Mouse (Mus musculus): ENCODE measurements around the gene Cnot1. TPM values are rescaled to one million over a fixed set of nuclear protein-coding genes. Genes with fewer than 3 reads are reported as not detected.
"Not testable (repeated sequence)": the region's sequence is repeated elsewhere in the genome, so short reads cannot be mapped to it uniquely, and the experiment has no call there.

Gene Cnot1
- polyA plus RNA-seq, 1 experiment: 40.6 TPM

DNA sequence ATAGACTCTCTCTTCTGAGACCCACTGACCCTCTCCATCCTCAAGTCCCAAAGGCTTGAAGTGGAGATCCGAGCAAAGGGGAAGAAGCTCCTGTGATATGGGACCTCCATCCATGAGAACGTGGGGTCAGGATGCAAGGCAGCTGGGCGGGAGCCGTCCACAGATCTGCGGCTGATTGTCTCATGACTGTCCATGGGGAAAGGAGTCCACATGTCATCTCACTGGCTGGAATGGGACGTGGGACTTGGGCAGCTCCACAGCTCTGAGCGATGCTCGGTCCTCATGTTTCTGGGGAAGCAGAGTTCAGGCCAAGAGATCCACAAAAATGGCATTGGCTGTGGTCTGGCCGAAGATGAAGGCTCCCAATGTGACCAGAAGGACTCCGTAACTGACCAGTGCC lies 30.0 kb upstream of the Cnot1 start:
- no peak overlapping the region for H3K4me3 ChIP-seq (ENCODE audit: insufficient read depth, poor library complexity, severe bottlenecking)
- no peaks in the 10 kb centered on the region for H3K27me3 ChIP-seq (ENCODE audit: control insufficient read depth, insufficient read depth, insufficient read length)
- H3ac ChIP-seq (ENCODE audit: control insufficient read depth, insufficient read length, low read depth): no peak overlapping the region
- H3K79me2 ChIP-seq (ENCODE audit: control insufficient read depth, insufficient read depth): no peaks in the 10 kb centered on the region
- H3K79me3 ChIP-seq (ENCODE audit: low read depth): no peaks in the 10 kb centered on the region
- TF ChIP-seq MAX (IDR thresholded peaks at IDR 0.05): no peak
- TF ChIP-seq MYOD1 (IDR thresholded peaks at IDR 0.05; ENCODE audit: control insufficient read depth, insufficient read length, low read depth): no peak
- TF ChIP-seq FOSL1 (IDR thresholded peaks at IDR 0.05; ENCODE audit: insufficient read depth, low read length, poor library complexity, severe bottlenecking): no peak
- no peak for TF ChIP-seq CTCF (IDR thresholded peaks at IDR 0.05; ENCODE audit: control insufficient read depth, insufficient read depth, insufficient read length)
- TF ChIP-seq MYOG (IDR thresholded peaks at IDR 0.05; ENCODE audit: control insufficient read depth, extremely low read depth, insufficient read length): no peak
- TF ChIP-seq CEBPB (IDR thresholded peaks at IDR 0.05; ENCODE audit: low read depth): no peak
- TF ChIP-seq USF1 (IDR thresholded peaks at IDR 0.05; ENCODE audit: low read depth): no peak
- H3K36me3 ChIP-seq (ENCODE audit: control insufficient read depth, insufficient read depth): peaks cover 15% of the 10 kb centered on the region

GRCm38 (mm10) chr8:95835891-95836290 lies 28.6 kb upstream of the Cnot1 start:
- no peaks in the 10 kb centered on the region for H3K79me3 ChIP-seq (ENCODE audit: low read depth)
- H3K4me3 ChIP-seq (ENCODE audit: insufficient read depth, poor library complexity, severe bottlenecking): no peak overlapping the region
- TF ChIP-seq FOSL1 (IDR thresholded peaks at IDR 0.05; ENCODE audit: insufficient read depth, low read length, poor library complexity, severe bottlenecking): no peak
- no peak for TF ChIP-seq CTCF (IDR thresholded peaks at IDR 0.05; ENCODE audit: control insufficient read depth, insufficient read depth, insufficient read length)
- TF ChIP-seq MAX (IDR thresholded peaks at IDR 0.05): no peak
- TF ChIP-seq MYOD1 (IDR thresholded peaks at IDR 0.05; ENCODE audit: control insufficient read depth, insufficient read length, low read depth): no peak
- no peak for TF ChIP-seq MYOG (IDR thresholded peaks at IDR 0.05; ENCODE audit: control insufficient read depth, extremely low read depth, insufficient read length)
- TF ChIP-seq USF1 (IDR thresholded peaks at IDR 0.05; ENCODE audit: low read depth): no peak
- no peak for TF ChIP-seq CEBPB (IDR thresholded peaks at IDR 0.05; ENCODE audit: low read depth)
- no peaks in the 10 kb centered on the region for H3K79me2 ChIP-seq (ENCODE audit: control insufficient read depth, insufficient read depth)
- peaks cover 15% of the 10 kb centered on the region for H3K36me3 ChIP-seq (ENCODE audit: control insufficient read depth, insufficient read depth)
- H3ac ChIP-seq (ENCODE audit: control insufficient read depth, insufficient read length, low read depth): no peak overlapping the region
- no peaks in the 10 kb centered on the region for H3K27me3 ChIP-seq (ENCODE audit: control insufficient read depth, insufficient read depth, insufficient read length)

- H3K79me2 ChIP-seq (ENCODE audit: control insufficient read depth, insufficient read depth): no peaks in the 10 kb centered on the region
- H3K27me3 ChIP-seq (ENCODE audit: control insufficient read depth, insufficient read depth, insufficient read length): peaks cover 4% of the 10 kb centered on the region
- no peaks in the 10 kb centered on the region for H3K79me3 ChIP-seq (ENCODE audit: low read depth)
- H3K4me3 ChIP-seq (ENCODE audit: insufficient read depth, poor library complexity, severe bottlenecking): no peak overlapping the region
- TF ChIP-seq USF1 (IDR thresholded peaks at IDR 0.05; ENCODE audit: low read depth) (no peak), MYOG (IDR thresholded peaks at IDR 0.05; ENCODE audit: control insufficient read depth, extremely low read depth, insufficient read length) (no peak), CEBPB (IDR thresholded peaks at IDR 0.05; ENCODE audit: low read depth) (no peak), MAX (IDR thresholded peaks at IDR 0.05) (no peak), CTCF (IDR thresholded peaks at IDR 0.05; ENCODE audit: control insufficient read depth, insufficient read depth, insufficient read length) (no peak), MYOD1 (IDR thresholded peaks at IDR 0.05; ENCODE audit: control insufficient read depth, insufficient read length, low read depth) (no peak), FOSL1 (IDR thresholded peaks at IDR 0.05; ENCODE audit: insufficient read depth, low read length, poor library complexity, severe bottlenecking) (no peak)
- H3ac ChIP-seq (ENCODE audit: control insufficient read depth, insufficient read length, low read depth): no peak overlapping the region
- peaks cover 3% of the 10 kb centered on the region for H3K36me3 ChIP-seq (ENCODE audit: control insufficient read depth, insufficient read depth)
Observed at GRCm38 (mm10) chr8:95833435-95833984, 26.2 kb upstream of the Cnot1 start.

DNA sequence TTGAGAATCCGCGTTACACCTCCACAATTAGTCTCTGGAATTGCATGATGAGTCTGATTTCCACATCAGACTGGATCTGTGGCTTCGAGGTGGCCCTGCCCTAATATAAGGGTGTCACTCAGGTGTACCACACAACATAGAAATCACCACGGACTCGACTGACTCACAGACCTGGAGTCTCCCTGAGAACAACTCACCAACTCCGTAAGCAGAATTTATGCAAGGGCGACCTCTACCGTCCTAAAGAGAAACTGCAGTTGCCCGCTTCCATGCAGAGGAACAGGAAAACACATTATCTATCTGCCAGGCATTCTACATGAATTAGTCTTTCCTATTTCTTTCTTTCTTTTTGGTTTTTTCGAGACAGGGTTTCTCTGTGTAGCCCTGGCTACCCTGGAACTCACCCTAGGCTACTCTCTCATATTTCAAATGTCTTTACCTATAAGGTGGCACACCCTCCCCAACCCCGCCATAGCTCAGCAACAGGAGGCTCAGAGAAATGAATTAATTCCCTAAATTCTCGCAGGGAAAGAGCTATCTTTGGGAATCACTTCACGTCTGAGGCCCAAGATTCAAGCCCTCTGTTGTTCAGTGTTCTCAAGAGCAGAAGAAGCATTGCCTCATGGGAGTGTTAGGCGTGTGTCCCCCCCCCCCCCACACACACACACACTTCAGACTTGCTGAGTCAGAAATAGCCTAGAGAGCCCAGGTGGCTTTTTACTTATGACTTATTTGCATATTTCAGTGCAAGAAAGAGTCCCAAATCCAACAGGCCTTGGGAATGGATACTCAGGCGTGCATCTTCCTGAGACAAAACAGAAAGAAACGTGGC lies 25.6 kb upstream of the Cnot1 start:
- Histone ChIP-seq H3K79me3 (ENCODE audit: low read depth) (no peaks in the 10 kb centered on the region), H3K4me3 (ENCODE audit: insufficient read depth, poor library complexity, severe bottlenecking) (no peak overlapping the region), H3ac (ENCODE audit: control insufficient read depth, insufficient read length, low read depth) (no peak overlapping the region), H3K27me3 (ENCODE audit: control insufficient read depth, insufficient read depth, insufficient read length) (peaks cover 4% of the 10 kb centered on the region), H3K36me3 (ENCODE audit: control insufficient read depth, insufficient read depth) (peaks cover 3% of the 10 kb centered on the region), H3K79me2 (ENCODE audit: control insufficient read depth, insufficient read depth) (no peaks in the 10 kb centered on the region)
- no peak for TF ChIP-seq MYOD1 (IDR thresholded peaks at IDR 0.05; ENCODE audit: control insufficient read depth, insufficient read length, low read depth)
- no peak for TF ChIP-seq MYOG (IDR thresholded peaks at IDR 0.05; ENCODE audit: control insufficient read depth, extremely low read depth, insufficient read length)
- TF ChIP-seq MAX (IDR thresholded peaks at IDR 0.05): no peak
- TF ChIP-seq CEBPB (IDR thresholded peaks at IDR 0.05; ENCODE audit: low read depth): no peak
- TF ChIP-seq CTCF (IDR thresholded peaks at IDR 0.05; ENCODE audit: control insufficient read depth, insufficient read depth, insufficient read length): peak; percentile 52

- Histone ChIP-seq H3ac (ENCODE audit: control insufficient read depth, insufficient read length, low read depth) (no peak overlapping the region), H3K36me3 (ENCODE audit: control insufficient read depth, insufficient read depth) (no peaks in the 10 kb centered on the region), H3K4me3 (ENCODE audit: insufficient read depth, poor library complexity, severe bottlenecking) (no peak overlapping the region)
Observed at GRCm38 (mm10) chr8:95830144-95830543, 22.9 kb upstream of the Cnot1 start.

GRCm38 (mm10) chr8:95825162-95825561 lies 17.9 kb upstream of the Cnot1 start, which contains the start of gene Sap18b:
Gene Sap18b, plus strand, starts transcription at chr8:95825346.
- not testable (repeated sequence) for H3K27me3 ChIP-seq (ENCODE audit: control insufficient read depth, insufficient read depth, insufficient read length); H3ac ChIP-seq (ENCODE audit: control insufficient read depth, insufficient read length, low read depth); H3K36me3 ChIP-seq (ENCODE audit: control insufficient read depth, insufficient read depth); H3K4me3 ChIP-seq (ENCODE audit: insufficient read depth, poor library complexity, severe bottlenecking); H3K79me2 ChIP-seq (ENCODE audit: control insufficient read depth, insufficient read depth); H3K79me3 ChIP-seq (ENCODE audit: low read depth)

More at GRCm38 (mm10) chr8:95830144-95830543, 22.9 kb upstream of the Cnot1 start:
- TF ChIP-seq MYOG (IDR thresholded peaks at IDR 0.05; ENCODE audit: control insufficient read depth, extremely low read depth, insufficient read length) (no peak), MAX (IDR thresholded peaks at IDR 0.05) (no peak), MYOD1 (IDR thresholded peaks at IDR 0.05; ENCODE audit: control insufficient read depth, insufficient read length, low read depth) (no peak), CEBPB (IDR thresholded peaks at IDR 0.05; ENCODE audit: low read depth) (no peak), FOSL1 (IDR thresholded peaks at IDR 0.05; ENCODE audit: insufficient read depth, low read length, poor library complexity, severe bottlenecking) (no peak), USF1 (IDR thresholded peaks at IDR 0.05; ENCODE audit: low read depth) (no peak), CTCF (IDR thresholded peaks at IDR 0.05; ENCODE audit: control insufficient read depth, insufficient read depth, insufficient read length) (no peak)
- Histone ChIP-seq H3K27me3 (ENCODE audit: control insufficient read depth, insufficient read depth, insufficient read length) (peaks cover 4% of the 10 kb centered on the region), H3K79me2 (ENCODE audit: control insufficient read depth, insufficient read depth) (no peaks in the 10 kb centered on the region), H3K79me3 (ENCODE audit: low read depth) (no peaks in the 10 kb centered on the region)
